Mouse (Mus musculus) Patski (cell line): ENCODE measurements around the gene Chn1. TPM values are rescaled to one million over a fixed set of nuclear protein-coding genes. Genes with fewer than 3 reads are reported as not detected.

Experiments used
- ATAC-seq: fragments of 100-300 bp; one replicate; pipeline ENCODE4 v1.8.0; 2021
- CTCF ChIA-PET: fragments of 350-600 bp; sonication (Branson Sonifier 250); formaldehyde crosslinking; loops from one replicate; lab custom pipeline; 2022; ENCODE audit warnings: inconsistent platforms; lab: Charles Lee
- POLR2A ChIA-PET: fragments of 350-600 bp; sonication (Branson Sonifier 250); formaldehyde crosslinking; loops from one replicate; lab custom pipeline; 2022; ENCODE audit warnings: antibody characterized with exemption, inconsistent platforms; lab: Charles Lee
- DNase-seq: peaks from one replicate; pipeline ENCODE4 v3.0.0-alpha.2; 2011; ENCODE audit warnings: low read depth, low spot score
- H3K27me3 ChIP-seq: fragments of 371-371 bp; one replicate; pipeline ENCODE4 v1.5.1; 2021
- CTCF ChIP-seq: fragments of 100-300 bp; IDR thresholded peaks from one replicate; pipeline ENCODE4 v1.5.1; 2021
- in situ Hi-C: fragments of 300-500 bp; cut with MboI; formaldehyde crosslinking; loops from 3 replicates; pipeline ENCODE4 v1.11.1; 2018; ENCODE audit warnings: low pct_unique_long_range_greater_than_20kb, mixed read lengths
- polyA plus RNA-seq: library from polyadenylated mRNA; unstranded; gene quantifications from one replicate; pipeline ENCODE4 v1.2.3, GENCODE M21; 2021

Gene Chn1
- polyA plus RNA-seq, 1 experiment from 2014 or later = 14.5 TPM

GRCm38 (mm10) chr2:73780321-73781010 lies 5.3 kb upstream of the Chn1 start:
- in situ Hi-C loops = loop anchor here (25.0 kb wide), 1 partner anchor 882 kb away; the partner anchor contains the start of genes Evx2 and Hoxd13
- DNase-seq (no peak), ATAC-seq (no peak)
- no peak for TF ChIP-seq CTCF
- ChIA-PET POLR2A (no interaction called here), CTCF (no interaction called here)
- peaks cover 47% of the 10 kb centered on the region for H3K27me3 ChIP-seq

- CTCF ChIA-PET = no interaction called here
- no peak for TF ChIP-seq CTCF
- DNase-seq = no peak
- ATAC-seq = no peak
- POLR2A ChIA-PET = no interaction called here
- H3K27me3 ChIP-seq = peaks cover 47% of the 10 kb centered on the region
- in situ Hi-C loops = loop anchor here (25.0 kb wide), 1 partner anchor 883 kb away; the partner anchor contains the start of genes Evx2 and Hoxd13
Observed at GRCm38 (mm10) chr2:73779796-73780195, 4.7 kb upstream of the Chn1 start.

GRCm38 (mm10) chr2:73779016-73779595 lies 4.0 kb upstream of the Chn1 start:
- peaks cover 47% of the 10 kb centered on the region for H3K27me3 ChIP-seq
- no peak for TF ChIP-seq CTCF
- in situ Hi-C loops = loop anchor here (25.0 kb wide), 1 partner anchor 883 kb away; the partner anchor contains the start of genes Evx2 and Hoxd13
- ChIA-PET POLR2A (interaction anchor here (0.9 kb wide), 1 partner anchor 44 kb away, joined by 4 read pairs; no protein-coding TSS in a partner anchor), CTCF (interaction anchor here (1.6 kb wide), 1 partner anchor 13 kb away, joined by 4 read pairs; no protein-coding TSS in a partner anchor)
- no peak for ATAC-seq
- DNase-seq = no peak

GRCm38 (mm10) chr2:73776936-73777335 lies 1.8 kb upstream of the Chn1 start:
- in situ Hi-C loops = loop anchor here (25.0 kb wide), 1 partner anchor 885 kb away; the partner anchor contains the start of genes Evx2 and Hoxd13
- H3K27me3 ChIP-seq = peaks cover 47% of the 10 kb centered on the region
- TF ChIP-seq CTCF = no peak
- DNase-seq (no peak), ATAC-seq (no peak)
- ChIA-PET POLR2A (no interaction called here), CTCF (no interaction called here)

- ATAC-seq = no peak
- no peak for TF ChIP-seq CTCF
- in situ Hi-C loops = loop anchor here (25.0 kb wide), 1 partner anchor 887 kb away; the partner anchor contains the start of genes Evx2 and Hoxd13
- no peak for DNase-seq
- CTCF ChIA-PET = no interaction called here
- POLR2A ChIA-PET = interaction anchor here (1.2 kb wide), 1 partner anchor 9 kb away, joined by 3 read pairs; no protein-coding TSS in a partner anchor
- peaks cover 47% of the 10 kb centered on the region for H3K27me3 ChIP-seq
Observed at GRCm38 (mm10) chr2:73775683-73776310, 651 bp upstream of the Chn1 start.

GRCm38 (mm10) chr2:73772945-73773344 lies 2.2 kb downstream of the Chn1 start:
- DNase-seq (no peak), ATAC-seq (no peak)
- no peak for TF ChIP-seq CTCF
- in situ Hi-C loops = no loop called here
- POLR2A ChIA-PET = no interaction called here
- CTCF ChIA-PET = interaction anchor here (0.7 to 1.1 kb wide), 3 partner anchors 28 to 221 kb away, joined by 3 to 5 read pairs (median 4); no protein-coding TSS in a partner anchor
- H3K27me3 ChIP-seq = peaks cover 22% of the 10 kb centered on the region

- CTCF ChIA-PET = interaction anchor here (1.5 kb wide), 1 partner anchor 63 kb away, joined by 3 read pairs; no protein-coding TSS in a partner anchor
- TF ChIP-seq CTCF = no peak
- in situ Hi-C loops = no loop called here
- no peak for ATAC-seq
- no peak for DNase-seq
- H3K27me3 ChIP-seq = no peaks in the 10 kb centered on the region
- POLR2A ChIA-PET = no interaction called here
Observed at GRCm38 (mm10) chr2:73768669-73769068, 6.5 kb downstream of the Chn1 start.

- in situ Hi-C loops = no loop called here
- CTCF ChIA-PET = interaction anchor here (1.1 to 1.3 kb wide), 2 partner anchors 17 to 178 kb away, joined by 3 to 4 read pairs; no protein-coding TSS in a partner anchor
- no peaks in the 10 kb centered on the region for H3K27me3 ChIP-seq
- TF ChIP-seq CTCF = no peak
- ATAC-seq = no peak
- no peak for DNase-seq
- POLR2A ChIA-PET = no interaction called here
Observed at GRCm38 (mm10) chr2:73763541-73763940, 11.6 kb downstream of the Chn1 start.

- no peak for DNase-seq
- in situ Hi-C loops = no loop called here
- H3K27me3 ChIP-seq = no peaks in the 10 kb centered on the region
- CTCF ChIA-PET = interaction anchor here (0.9 to 3.1 kb wide), 2 partner anchors 14 to 175 kb away, joined by 3 to 11 read pairs; no protein-coding TSS in a partner anchor
- ATAC-seq = no peak
- TF ChIP-seq CTCF = no peak
- POLR2A ChIA-PET = no interaction called here
Observed at GRCm38 (mm10) chr2:73759899-73760298, 15.2 kb downstream of the Chn1 start.

- in situ Hi-C loops = no loop called here
- ATAC-seq (no peak), DNase-seq (no peak)
- TF ChIP-seq CTCF = no peak
- POLR2A ChIA-PET = no interaction called here
- H3K27me3 ChIP-seq = no peaks in the 10 kb centered on the region
- CTCF ChIA-PET = interaction anchor here (0.9 kb wide), 1 partner anchor 175 kb away, joined by 3 read pairs; no protein-coding TSS in a partner anchor
Observed at GRCm38 (mm10) chr2:73759027-73759426, 16.1 kb downstream of the Chn1 start.
